Mouse (Mus musculus): ENCODE measurements around the gene Plcl1.

GRCm38 (mm10) chr1:55633326-55633725 lies 227.6 kb downstream of the Plcl1 start:
- TF ChIP-seq POLR2A (IDR thresholded peaks at IDR 0.05; ENCODE audit: borderline replicate concordance, insufficient read depth, low read length) = no peak
- TF ChIP-seq CTCF (IDR thresholded peaks at IDR 0.05; ENCODE audit: borderline replicate concordance, insufficient read depth, low read depth, low read length) = no peak

Measured in cerebellum, adult 2 months (tissue).